Mouse (Mus musculus) kidney, adult 2 months (tissue): ENCODE data around the gene Setd1b.

Source experiments
- CTCF ChIP-seq: fragments of 200-500 bp; conservative IDR thresholded peaks from 2 replicates; pipeline ENCODE4 v1.5.1; 2011; ENCODE audit warnings: low read depth, mild to moderate bottlenecking, control low read depth, low read length, moderate library complexity, mixed read lengths; ENCODE audit not compliant: insufficient read depth, insufficient read length
- POLR2A ChIP-seq: fragments of 200-500 bp; IDR thresholded peaks from one replicate; pipeline ENCODE4 v1.6.1; 2011; ENCODE audit warnings: low read depth, low read length, control low read depth

DNA sequence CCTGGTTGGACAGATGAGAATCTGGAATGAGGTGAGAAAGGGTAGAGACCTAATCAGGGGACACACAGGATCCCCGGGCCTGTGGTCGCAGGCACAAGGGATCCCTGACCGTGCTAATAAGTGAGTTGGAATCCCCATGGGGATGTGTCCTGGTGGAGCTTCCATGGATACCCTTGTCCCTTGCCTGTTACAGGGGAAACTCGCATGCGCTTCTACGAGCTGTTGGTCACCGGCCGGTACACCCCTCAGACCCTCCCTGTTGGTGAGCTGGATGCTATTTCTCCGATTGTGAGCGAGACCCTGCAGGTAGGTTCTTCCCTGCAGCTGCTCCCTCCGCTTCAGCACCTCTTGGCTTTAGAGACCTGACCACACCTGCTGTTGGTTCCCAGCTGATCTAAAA lies 4.4 kb downstream of the Setd1b start:
- TF ChIP-seq CTCF, result no peak
- no peak for TF ChIP-seq POLR2A
